ENCODE assay signal across 28 mouse cellular contexts in the genomic region with DNA sequence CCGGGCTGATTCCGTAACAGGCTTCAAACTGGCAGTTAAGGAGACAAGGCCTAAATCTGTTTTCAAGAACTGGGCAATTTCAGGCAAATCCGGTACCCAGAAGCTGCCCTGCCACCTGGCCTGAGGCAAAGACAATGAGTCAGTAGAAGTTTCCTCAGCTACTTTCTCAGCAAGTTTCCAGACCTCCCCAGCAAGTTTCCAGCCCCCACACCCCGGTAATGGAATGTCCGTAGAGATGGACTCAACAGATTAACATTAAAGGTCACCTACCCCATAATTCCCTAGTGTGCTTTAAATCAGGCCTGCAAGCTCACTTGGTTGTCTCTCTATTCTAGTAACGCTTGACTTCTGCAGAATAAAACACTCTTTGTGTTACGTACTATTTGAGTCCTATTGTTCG. TPM values are rescaled to one million over a fixed set of nuclear protein-coding genes. Genes with fewer than 3 reads are reported as not detected.
DNase-seq lines count a peak whose midpoint lies in the region; ATAC-seq lines count a peak whose summit lies in the region.
"Had no signal": no experiment of that assay in that cellular context is flagged by ENCODE, and none has a peak within 500 bp of the region (broad histone marks: within the 10 kb centered on the region; RNA-seq: fewer than 3 reads in every experiment).

No protein-coding gene starts in this region.

- H3K4me3 ChIP-seq in kidney, embryonic 16.5 days (ENCODE audit: low read length): no peak overlapping the region
- no peak overlapping the region for H3K4me3 ChIP-seq in kidney, embryonic 14.5 days (ENCODE audit: low read length)
- H3K4me3 ChIP-seq in neural tube, embryonic 15.5 days (replicated peaks): no peak overlapping the region
- H3K4me3 ChIP-seq: embryonic facial prominence, embryonic 10.5 days; embryonic facial prominence, embryonic 15.5 days; forebrain, embryonic 13.5 days; heart, embryonic 10.5 days; heart, embryonic 15.5 days; hindbrain, embryonic 12.5 days; limb, embryonic 13.5 days; lung, embryonic 15.5 days; midbrain, embryonic 13.5 days had no signal

- no peak for ATAC-seq in kidney, embryonic 16.5 days (ENCODE audit: low FRiP score, low TSS enrichment)
- no peak for ATAC-seq in kidney, embryonic 14.5 days (ENCODE audit: low FRiP score, low TSS enrichment)
- no peak for ATAC-seq in neural tube, embryonic 15.5 days (ENCODE audit: low FRiP score)
- ATAC-seq: forebrain, embryonic 13.5 days; intestine, embryonic 16.5 days; midbrain, embryonic 13.5 days had no signal

- no peaks in the 10 kb centered on the region for H3K4me1 ChIP-seq in kidney, embryonic 16.5 days (ENCODE audit: insufficient read depth, low read length)
- no peaks in the 10 kb centered on the region for H3K4me1 ChIP-seq in kidney, embryonic 14.5 days (ENCODE audit: control insufficient read depth, insufficient read depth, low read length)
- H3K4me1 ChIP-seq in neural tube, embryonic 15.5 days: no peaks in the 10 kb centered on the region
- H3K4me1 ChIP-seq: embryonic facial prominence, embryonic 15.5 days; forebrain, embryonic 13.5 days; limb, embryonic 13.5 days; lung, embryonic 15.5 days had no signal

- no peaks in the 10 kb centered on the region for H3K36me3 ChIP-seq in kidney, embryonic 16.5 days (ENCODE audit: insufficient read depth, low read length)
- no peaks in the 10 kb centered on the region for H3K36me3 ChIP-seq in kidney, embryonic 14.5 days (ENCODE audit: control insufficient read depth, insufficient read depth, low read length)
- no peaks in the 10 kb centered on the region for H3K36me3 ChIP-seq in neural tube, embryonic 15.5 days
- H3K36me3 ChIP-seq: embryonic facial prominence, embryonic 10.5 days; embryonic facial prominence, embryonic 15.5 days; heart, embryonic 10.5 days; heart, embryonic 15.5 days; hindbrain, embryonic 12.5 days; limb, embryonic 13.5 days; lung, embryonic 15.5 days; midbrain, embryonic 13.5 days had no signal

- no peak overlapping the region for H3K4me2 ChIP-seq in kidney, embryonic 16.5 days (replicated peaks; ENCODE audit: low read depth, low read length)
- H3K4me2 ChIP-seq in kidney, embryonic 14.5 days (replicated peaks; ENCODE audit: low read depth, low read length): no peak overlapping the region
- H3K4me2 ChIP-seq in neural tube, embryonic 15.5 days: no peak overlapping the region
- H3K4me2 ChIP-seq: embryonic facial prominence, embryonic 15.5 days; forebrain, embryonic 13.5 days; heart, embryonic 15.5 days; hindbrain, embryonic 12.5 days; limb, embryonic 13.5 days; liver, embryonic 11.5 days; lung, embryonic 15.5 days; midbrain, embryonic 13.5 days had no signal

- H3K9ac ChIP-seq in kidney, embryonic 16.5 days (replicated peaks; ENCODE audit: low read length): no peak overlapping the region
- no peak overlapping the region for H3K9ac ChIP-seq in kidney, embryonic 14.5 days (ENCODE audit: low read depth, low read length)
- H3K9ac ChIP-seq in neural tube, embryonic 15.5 days (replicated peaks): no peak overlapping the region
- H3K9ac ChIP-seq: embryonic facial prominence, embryonic 15.5 days; forebrain, embryonic 13.5 days; heart, embryonic 15.5 days; hindbrain, embryonic 12.5 days; limb, embryonic 13.5 days; lung, embryonic 15.5 days; midbrain, embryonic 13.5 days had no signal

- no peaks in the 10 kb centered on the region for H3K9me3 ChIP-seq in kidney, embryonic 16.5 days (ENCODE audit: low read length)
- no peaks in the 10 kb centered on the region for H3K9me3 ChIP-seq in kidney, embryonic 14.5 days (ENCODE audit: control insufficient read depth, low read length)
- H3K9me3 ChIP-seq in neural tube, embryonic 15.5 days (replicated peaks): no peaks in the 10 kb centered on the region
- H3K9me3 ChIP-seq: embryonic facial prominence, embryonic 10.5 days; embryonic facial prominence, embryonic 15.5 days; forebrain, embryonic 13.5 days; heart, embryonic 10.5 days; heart, embryonic 15.5 days; hindbrain, embryonic 12.5 days; limb, embryonic 13.5 days; lung, embryonic 15.5 days; midbrain, embryonic 13.5 days had no signal

- peak overlapping the region; percentile 66 for H3K27ac ChIP-seq in kidney, embryonic 16.5 days (ENCODE audit: low read length)
- H3K27ac ChIP-seq in kidney, embryonic 14.5 days (ENCODE audit: low read depth, low read length): no peak overlapping the region
- no peak overlapping the region for H3K27ac ChIP-seq in neural tube, embryonic 15.5 days (replicated peaks)
- H3K27ac ChIP-seq: embryonic facial prominence, embryonic 10.5 days; embryonic facial prominence, embryonic 15.5 days; forebrain, embryonic 13.5 days; heart, embryonic 10.5 days; heart, embryonic 15.5 days; hindbrain, embryonic 12.5 days; limb, embryonic 13.5 days; lung, embryonic 15.5 days; midbrain, embryonic 13.5 days had no signal

- peak; percentile 35 for DNase-seq in embryo, embryonic 10.5 days (ENCODE audit: low spot score)
- no peak for DNase-seq in embryo, embryonic 10 days (ENCODE audit: low spot score)
- DNase-seq in neural tube, embryonic 10.5 days (ENCODE audit: extremely low spot score, low spot score): peak; percentile 13
- no peak for DNase-seq in adrenal gland, postnatal 36 days
- DNase-seq: adrenal gland, adult 8-10 months; cerebellum, adult 8-10 months; cerebellum, postnatal 36 days; gastrocnemius, postnatal 25 days; heart, adult 11 months; kidney, postnatal 25 days; lung, postnatal 36 days; thymus, adult 2 months; thymus, postnatal 36 days had no signal

- no peaks in the 10 kb centered on the region for H3K27me3 ChIP-seq in kidney, embryonic 16.5 days (ENCODE audit: insufficient read depth, low read length)
- H3K27me3 ChIP-seq in kidney, embryonic 14.5 days (ENCODE audit: control insufficient read depth, insufficient read depth, low read length): no peaks in the 10 kb centered on the region
- H3K27me3 ChIP-seq in neural tube, embryonic 15.5 days (replicated peaks): no peaks in the 10 kb centered on the region
- H3K27me3 ChIP-seq: CH12.LX; embryonic facial prominence, embryonic 15.5 days; forebrain, embryonic 13.5 days; heart, embryonic 15.5 days; hindbrain, embryonic 12.5 days; limb, embryonic 13.5 days; lung, embryonic 15.5 days; midbrain, embryonic 13.5 days had no signal

- 62% methylated on average over 8 of the region's 8 CpGs for WGBS in kidney, embryonic 16.5 days
- WGBS in kidney, embryonic 14.5 days: 61% methylated on average over 8 of the region's 8 CpGs
- 41% methylated on average over 8 of the region's 8 CpGs for WGBS in neural tube, embryonic 15.5 days

RNA-seq across cellular contexts. Expression of gene Erc1, which starts 13.6 kb away (rescaled TPM):
- 15.0 and 18.0 TPM in 2 replicates for polyA plus RNA-seq in kidney, embryonic 16.5 days (2015; fragmentation: Nextera tagmentation; extraction: Ambion mirVana)
- polyA plus RNA-seq in kidney, embryonic 14.5 days (2014; fragmentation: Nextera tagmentation; extraction: Ambion mirVana): 13.2 and 30.0 TPM in 2 replicates
- polyA plus RNA-seq in neural tube, embryonic 15.5 days (2015; fragmentation: Nextera tagmentation; extraction: Ambion mirVana): 42.9 and 51.1 TPM in 2 replicates
- total RNA-seq in adrenal gland, postnatal 36 days (2021): 10 to 100 TPM; 18.6 to 19.2 TPM

RNA-seq across cellular contexts. Expression of gene Rad52, which starts 41.0 kb away (rescaled TPM):
- 26.3 and 27.9 TPM in 2 replicates for polyA plus RNA-seq in kidney, embryonic 16.5 days (2015; fragmentation: Nextera tagmentation; extraction: Ambion mirVana)
- 22.4 and 29.8 TPM in 2 replicates for polyA plus RNA-seq in kidney, embryonic 14.5 days (2014; fragmentation: Nextera tagmentation; extraction: Ambion mirVana)
- polyA plus RNA-seq in neural tube, embryonic 15.5 days (2015; fragmentation: Nextera tagmentation; extraction: Ambion mirVana): 24.3 and 25.7 TPM in 2 replicates
- 10 to 100 TPM; 12.8 to 19.8 TPM for total RNA-seq in adrenal gland, postnatal 36 days (2021)

Comparison
In these comparisons a context has a peak if more than half of its experiments do, and no peak if none do; other contexts are left out.
1. DNase-seq: peak in embryo, embryonic 10.5 days (single experiment) and neural tube, embryonic 10.5 days (single experiment); none in embryo, embryonic 10 days (single experiment) and adrenal gland, postnatal 36 days (0 of 2).